Mouse (Mus musculus) retina, postnatal 1 day (tissue): ENCODE data around the gene Mcm5.

ENCODE experiments used
- DNase-seq: peaks from one replicate; pipeline ENCODE4 v3.0.0-alpha.2; 2012

Gene Mcm5

GRCm38 (mm10) chr8:75102956-75103355 lies 6.4 kb upstream of the Mcm5 start:
- DNase-seq, result no peak

- DNase-seq, result no peak
Observed at GRCm38 (mm10) chr8:75103376-75103878, 5.9 kb upstream of the Mcm5 start.

- peak; percentile 85 for DNase-seq
Observed at GRCm38 (mm10) chr8:75108527-75109235, 688 bp upstream of the Mcm5 start.

GRCm38 (mm10) chr8:75110093-75110492 lies 724 bp downstream of the Mcm5 start:
- DNase-seq, result no peak

GRCm38 (mm10) chr8:75118505-75118904 lies 9.1 kb downstream of the Mcm5 start:
- no peak for DNase-seq

- no peak for DNase-seq
Observed at GRCm38 (mm10) chr8:75119287-75119686, 9.9 kb downstream of the Mcm5 start.

GRCm38 (mm10) chr8:75119747-75120146 lies 10.4 kb downstream of the Mcm5 start:
- DNase-seq, result no peak

GRCm38 (mm10) chr8:75127406-75127805 lies 18.0 kb downstream of the Mcm5 start:
- DNase-seq, result no peak

GRCm38 (mm10) chr8:75132485-75132884 lies 23.1 kb downstream of the Mcm5 start:
- peak; percentile 40 for DNase-seq

GRCm38 (mm10) chr8:75133399-75133798 lies 24.0 kb downstream of the Mcm5 start:
- DNase-seq, result no peak

- peak; percentile 29 for DNase-seq
Observed at GRCm38 (mm10) chr8:75134603-75135391, 25.4 kb downstream of the Mcm5 start.

GRCm38 (mm10) chr8:75135756-75136155 lies 26.4 kb downstream of the Mcm5 start:
- DNase-seq, result no peak

- no peak for DNase-seq
Observed at GRCm38 (mm10) chr8:75136256-75136655, 26.9 kb downstream of the Mcm5 start.

GRCm38 (mm10) chr8:75137536-75137935 lies 28.2 kb downstream of the Mcm5 start:
- no peak for DNase-seq

- no peak for DNase-seq
Observed at GRCm38 (mm10) chr8:75150911-75151610, 41.7 kb downstream of the Mcm5 start.

- no peak for DNase-seq
Observed at GRCm38 (mm10) chr8:75151743-75152142, 42.4 kb downstream of the Mcm5 start.

GRCm38 (mm10) chr8:75152505-75153082 lies 43.2 kb downstream of the Mcm5 start:
- no peak for DNase-seq

- no peak for DNase-seq
Observed at GRCm38 (mm10) chr8:75154855-75155478, 45.6 kb downstream of the Mcm5 start.

- DNase-seq, result no peak
Observed at GRCm38 (mm10) chr8:75155740-75156322, 46.5 kb downstream of the Mcm5 start.

- no peak for DNase-seq
Observed at GRCm38 (mm10) chr8:75157471-75158230, 48.3 kb downstream of the Mcm5 start.

- DNase-seq, result no peak
Observed at GRCm38 (mm10) chr8:75169363-75169762, 60.0 kb downstream of the Mcm5 start.
